In genomic region chr1:192277801-192278385, GRCm38 (mm10) we compare ENCODE assay signal across 14 mouse cellular contexts.
"Had no signal": no experiment of that assay in that cellular context is flagged by ENCODE, and none has a peak within 500 bp of the region (broad histone marks: within the 10 kb centered on the region; RNA-seq: fewer than 3 reads in every experiment).

No protein-coding gene starts in this region.

- H3K36me3 ChIP-seq: limb, embryonic 15.5 days; liver, embryonic 12.5 days; lung, embryonic 15.5 days; midbrain, embryonic 13.5 days had no signal

- H3K27ac ChIP-seq: kidney, postnatal 0 days; limb, embryonic 15.5 days; liver, embryonic 12.5 days; lung, embryonic 15.5 days; macrophage; midbrain, embryonic 13.5 days had no signal

- H3K9ac ChIP-seq: limb, embryonic 15.5 days; liver, embryonic 12.5 days; lung, embryonic 15.5 days; midbrain, embryonic 13.5 days had no signal

- H3K27me3 ChIP-seq: limb, embryonic 15.5 days; liver, embryonic 12.5 days; lung, embryonic 15.5 days; midbrain, embryonic 13.5 days had no signal

- DNase-seq: kidney, adult 11 months; kidney, adult 9 months; kidney, postnatal 36 days; lung, postnatal 14 days; right cerebral cortex, adult 18-20 months; right cerebral cortex, postnatal 25 days; thymus, postnatal 14 days had no signal

- H3K9me3 ChIP-seq: limb, embryonic 15.5 days; liver, embryonic 12.5 days; lung, embryonic 15.5 days; megakaryocyte, embryonic 14.5 days; midbrain, embryonic 13.5 days had no signal

- ATAC-seq: liver, embryonic 12.5 days; midbrain, embryonic 13.5 days had no signal

- H3K4me3 ChIP-seq: limb, embryonic 15.5 days; liver, embryonic 12.5 days; lung, embryonic 15.5 days; midbrain, embryonic 13.5 days had no signal

- H3K4me1 ChIP-seq: limb, embryonic 15.5 days; liver, embryonic 12.5 days; lung, embryonic 15.5 days; megakaryocyte, embryonic 14.5 days had no signal

- H3K4me2 ChIP-seq: limb, embryonic 15.5 days; liver, embryonic 12.5 days; lung, embryonic 15.5 days; midbrain, embryonic 13.5 days had no signal
